Mouse (Mus musculus) ES-E14 (cell line): ENCODE measurements around the gene Acoxl. TPM values are rescaled to one million over a fixed set of nuclear protein-coding genes. Genes with fewer than 3 reads are reported as not detected.

ENCODE experiments used
- DNase-seq: peaks from one replicate; pipeline ENCODE4 v3.0.0-alpha.2; 2013; ENCODE audit warnings: low read depth, low spot score
- H3K27ac ChIP-seq: 2 replicates; pipeline ENCODE4 v1.5.1; 2012; ENCODE audit warnings: low read depth, mild to moderate bottlenecking, low read length, moderate library complexity, mixed read lengths; ENCODE audit not compliant: poor library complexity, insufficient read depth, severe bottlenecking
- H3K36me3 ChIP-seq: 2 replicates; pipeline ENCODE4 v1.6.1; 2012; ENCODE audit warnings: mild to moderate bottlenecking, low read length, moderate library complexity, mixed read lengths; ENCODE audit not compliant: control insufficient read depth, poor library complexity, insufficient read depth, severe bottlenecking
- H3K4me1 ChIP-seq, 2 experiments: fragments of 150-350 bp in 1 of 2; sonication (generic) in 1 of 2; 2 replicates each; pipeline ENCODE4 v1.6.1; 2012; ENCODE audit warnings: low read length in 2 of 2, mild to moderate bottlenecking in 1 of 2, mixed read lengths in 1 of 2; ENCODE audit not compliant: control insufficient read depth in 2 of 2, insufficient read depth in 2 of 2, poor library complexity in 1 of 2
- H3K4me3 ChIP-seq, 2 experiments: fragments of 150-350 bp in 1 of 2; sonication (generic) in 1 of 2; 2 replicates each; pipeline ENCODE4 v1.5.1; 2012; ENCODE audit warnings: low read length in 2 of 2, low read depth in 1 of 2, mild to moderate bottlenecking in 1 of 2, mixed read lengths in 1 of 2; ENCODE audit not compliant: insufficient read depth in 1 of 2, poor library complexity in 1 of 2, severe bottlenecking in 1 of 2
- H3K9ac ChIP-seq: 2 replicates; pipeline ENCODE4 v1.6.1; 2012; ENCODE audit warnings: low read depth, mild to moderate bottlenecking, low read length, mixed read lengths; ENCODE audit not compliant: poor library complexity, insufficient read depth, severe bottlenecking
- H3K9me3 ChIP-seq: fragments of 150-350 bp; sonication (generic); 2 replicates; pipeline ENCODE4 v1.6.1; 2012; ENCODE audit warnings: low read depth, mild to moderate bottlenecking, low read length; ENCODE audit not compliant: control insufficient read depth, insufficient read depth
- CHD2 ChIP-seq: IDR thresholded peaks from 2 replicates; pipeline ENCODE4 v1.6.1; 2014; ENCODE audit warnings: mild to moderate bottlenecking, low read depth, low read length, inconsistent platforms
- HCFC1 ChIP-seq: IDR thresholded peaks from 2 replicates; pipeline ENCODE4 v1.6.1; 2012; ENCODE audit warnings: low read length, inconsistent platforms, borderline replicate concordance; ENCODE audit not compliant: insufficient read depth
- MAFK ChIP-seq: IDR thresholded peaks from 2 replicates; pipeline ENCODE4 v1.6.1; 2014; ENCODE audit warnings: mild to moderate bottlenecking, low read depth, low read length, inconsistent platforms; ENCODE audit not compliant: insufficient read depth
- ZC3H11A ChIP-seq: IDR thresholded peaks from 2 replicates; pipeline ENCODE4 v1.6.1; 2012; ENCODE audit warnings: low read depth, mild to moderate bottlenecking, inconsistent platforms, low read length, borderline replicate concordance
- ZNF384 ChIP-seq: IDR thresholded peaks from 2 replicates; pipeline ENCODE4 v1.6.1; 2012; ENCODE audit warnings: low read depth, low read length, inconsistent platforms
- in situ Hi-C, 2 experiments: fragments of 600-800 bp; cut with MboI; formaldehyde crosslinking; loops; one replicate each; pipeline ENCODE4 v1.15.1; 2025; ENCODE audit warnings: low sequenced_read_pairs in 2 of 2, inconsistent platforms in 1 of 2; ENCODE audit not compliant: unreplicated experiment in 2 of 2
- total RNA-seq: library from RNA; depleted of rRNA; stranded (reverse); fragments of 300-350 nt; gene quantifications from 2 replicates; pipeline ENCODE4 v1.2.3, GENCODE M21; 2012; rRNA removed

Acoxl gene
- total RNA-seq = 0.98 and 1.9 TPM in 2 replicates

DNA sequence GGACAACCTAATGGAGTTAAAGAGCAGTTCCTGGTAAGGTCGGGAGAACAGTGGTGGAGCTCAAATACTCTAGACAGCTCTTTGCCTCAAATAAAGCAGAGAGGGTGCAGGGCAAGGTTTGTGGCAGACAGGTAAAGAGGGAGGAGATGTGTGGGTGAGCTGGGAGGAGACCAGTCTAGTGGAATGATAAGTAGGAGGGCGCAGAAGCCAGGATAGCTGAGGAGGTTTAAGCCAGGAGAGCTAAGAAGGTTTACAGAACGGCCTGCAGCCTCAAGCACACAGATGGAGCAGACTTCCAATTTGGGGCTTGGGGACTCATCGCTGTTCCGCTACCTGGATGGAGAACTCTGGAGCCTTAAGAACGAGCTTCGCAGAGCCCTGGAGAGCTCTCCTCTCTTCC is at the start of gene Acoxl:
Gene Acoxl, plus strand, starts transcription at position 301 of the 400 bp plus-strand sequence.
- Histone ChIP-seq H3K36me3 (no peaks in the 10 kb centered on the region), H3K9ac (peak within 1 kb of the TSS; percentile 58), H3K4me1 (peaks cover 10 to 19% of the 10 kb centered on the region in 2 experiments), H3K9me3 (no peaks in the 10 kb centered on the region), H3K27ac (peak within 1 kb of the TSS; percentile 78; the same call in 1 of the 2 replicates), H3K4me3 (peak within 1 kb of the TSS; percentile 37 to 54)
- DNase-seq = no peak
- TF ChIP-seq ZC3H11A = 0 out of 2 replicates have a peak, but pooled peaks have one; percentile 12
- no peak for TF ChIP-seq MAFK
- TF ChIP-seq ZNF384 = no peak
- no peak for TF ChIP-seq HCFC1
- no peak for TF ChIP-seq CHD2
- in situ Hi-C loops = no loop called here

DNA sequence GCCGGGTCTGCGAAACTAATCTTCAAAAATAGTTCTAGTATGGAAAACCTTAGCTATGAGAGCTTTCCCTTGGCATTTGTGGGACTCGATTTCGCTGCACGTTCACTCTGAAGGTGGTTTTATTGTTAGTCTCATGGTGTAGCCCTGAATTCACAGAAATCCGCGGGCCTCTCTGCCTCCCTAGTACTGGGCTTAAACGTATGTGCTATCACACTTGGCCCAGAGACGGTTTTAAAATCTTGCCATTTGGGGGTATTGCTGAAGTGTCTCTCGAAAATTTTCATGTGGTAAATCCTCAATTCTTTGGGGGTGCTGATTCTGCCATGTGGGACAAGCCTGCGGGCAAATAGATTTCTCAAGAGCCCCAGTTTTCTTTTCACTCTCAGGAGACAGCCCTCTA is 49.5 kb upstream of the Acoxl start:
- H3K27ac ChIP-seq = no peak overlapping the region

DNA sequence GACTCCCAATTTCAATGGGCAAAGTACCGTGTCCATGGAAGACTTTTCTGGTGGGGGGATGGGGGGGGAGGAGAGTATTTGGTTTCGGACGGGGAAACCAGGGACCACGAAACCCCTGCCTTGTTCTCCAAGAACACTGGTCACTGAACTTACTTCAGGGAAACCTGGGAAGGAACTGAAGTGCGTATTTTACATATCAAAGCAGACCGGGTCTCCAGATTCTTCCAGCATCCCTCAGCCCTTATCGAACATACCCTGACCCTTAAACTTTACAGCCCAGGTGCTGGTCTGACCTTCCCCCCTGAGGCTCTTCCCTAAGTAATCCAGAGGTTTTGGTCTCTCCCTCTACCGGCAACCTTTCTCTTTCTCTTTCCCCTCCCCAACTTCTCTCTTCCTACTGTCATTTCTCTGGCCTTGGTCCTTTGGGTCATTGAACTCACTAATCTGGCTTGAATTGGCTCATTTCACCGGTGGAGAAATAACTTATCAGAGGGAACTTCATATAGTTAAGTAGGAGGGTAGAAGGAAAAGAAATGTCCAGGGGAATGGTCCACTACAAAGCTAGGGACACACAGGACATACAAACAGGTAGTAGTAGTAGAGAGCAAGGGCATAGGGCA is 48.9 kb upstream of the Acoxl start:
- H3K4me3 ChIP-seq = peak overlapping the region in 1 of 2 experiments; percentile 60; a peak in 1 of 4 replicates
- in situ Hi-C loops = no loop called here

More for the DNA sequence above, 49.5 kb upstream of the Acoxl start:
- H3K36me3 ChIP-seq = no peaks in the 10 kb centered on the region
- H3K9me3 ChIP-seq = no peaks in the 10 kb centered on the region
- peak overlapping the region; percentile 60 to 80 for H3K4me3 ChIP-seq
- TF ChIP-seq CHD2 = no peak
- TF ChIP-seq MAFK = no peak
- TF ChIP-seq HCFC1 = no peak
- peak overlapping the region; percentile 49; the same call in 1 of the 2 replicates for H3K9ac ChIP-seq
- in situ Hi-C loops = no loop called here
- H3K4me1 ChIP-seq = peaks cover 0 to 4% of the 10 kb centered on the region in 2 experiments; a peak in 1 of 4 replicates
- no peak for DNase-seq

DNA sequence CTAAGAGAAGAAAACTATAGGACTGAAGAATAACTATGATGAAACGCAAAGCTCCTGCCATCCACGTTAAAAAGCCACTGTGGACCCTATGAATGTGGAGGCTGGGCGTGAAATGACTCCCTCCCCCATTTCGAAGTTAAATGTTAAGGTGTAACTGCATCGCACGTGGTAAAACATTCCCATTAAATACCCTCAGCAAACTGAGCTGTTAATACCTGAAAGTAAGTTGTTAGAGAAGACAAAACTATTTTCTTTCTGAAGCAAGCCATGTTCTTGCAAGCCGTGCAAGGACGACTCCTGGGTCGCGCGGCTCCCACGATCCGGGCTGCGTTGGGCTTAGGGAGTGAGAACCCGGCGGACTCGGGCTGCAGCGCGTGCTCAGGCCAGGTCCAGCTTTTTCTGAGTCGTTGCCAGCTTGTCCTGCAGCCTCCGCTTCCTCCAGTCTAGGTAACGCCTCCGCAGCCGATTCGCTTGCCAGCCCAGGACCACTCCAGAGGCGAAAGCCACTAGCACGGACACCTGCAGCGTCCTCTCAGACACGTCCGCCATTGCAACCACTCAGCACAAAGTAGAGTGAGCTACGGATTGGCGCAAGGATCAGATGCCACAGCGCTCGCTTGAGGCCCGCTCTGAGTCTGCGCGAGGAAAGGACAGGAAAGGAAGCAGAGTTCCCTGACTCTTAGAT is 46.6 kb upstream of the Acoxl start, which contains the start of gene Mtln:
Gene Mtln, minus strand, starts transcription at position 570 of the 685 bp plus-strand sequence.
- H3K4me3 ChIP-seq = peak within 1 kb of the TSS; percentile 74 to 98
- peak; percentile 84 for DNase-seq
- in situ Hi-C loops = no loop called here
- peaks cover 0 to 4% of the 10 kb centered on the region in 2 experiments; a peak in 1 of 4 replicates for H3K4me1 ChIP-seq
- peak within 1 kb of the TSS; percentile 69; the same call in 1 of the 2 replicates for H3K27ac ChIP-seq
- H3K9ac ChIP-seq = peak within 1 kb of the TSS; percentile 94
- no peaks in the 10 kb centered on the region for H3K36me3 ChIP-seq
- no peaks in the 10 kb centered on the region for H3K9me3 ChIP-seq
- TF ChIP-seq ZC3H11A = no peak
- TF ChIP-seq HCFC1 = peak; percentile 26; the same call in 1 of the 2 replicates
- TF ChIP-seq MAFK = peak; percentile 72
- peak; percentile 23; the same call in 1 of the 2 replicates for TF ChIP-seq ZNF384
- TF ChIP-seq CHD2 = no peak

More for the DNA sequence above, 48.9 kb upstream of the Acoxl start:
- Histone ChIP-seq H3K9me3 (no peaks in the 10 kb centered on the region), H3K27ac (no peak overlapping the region), H3K4me1 (peaks cover 0 to 4% of the 10 kb centered on the region in 2 experiments; a peak in 1 of 4 replicates), H3K9ac (no peak overlapping the region), H3K36me3 (no peaks in the 10 kb centered on the region)
- TF ChIP-seq CHD2 (no peak), ZC3H11A (no peak)
- DNase-seq = no peak
